Mouse (Mus musculus): ENCODE results near the gene Pemt.
A peak's percentile ranks its signal among the peaks of the same experiment; 100 is the strongest.
"Not testable (repeated sequence)": the region's sequence is repeated elsewhere in the genome, so short reads cannot be mapped to it uniquely, and the experiment has no call there.

The Pemt gene

GRCm38 (mm10) chr11:59948401-59948767, 97.9 kb downstream of the Pemt start:
- no peak for DNase-seq (ENCODE audit: low spot score)

- peak; percentile 89 for DNase-seq (ENCODE audit: low spot score)
Measured at GRCm38 (mm10) chr11:59947752-59948400, 98.4 kb downstream of the Pemt start, which contains the start of gene Med9. Gene Med9, plus strand, starts transcription at chr11:59948206.

- not testable (repeated sequence) for DNase-seq (ENCODE audit: low spot score)
Measured at GRCm38 (mm10) chr11:59944855-59945254, 101.4 kb downstream of the Pemt start.

GRCm38 (mm10) chr11:59941391-59941790, 104.9 kb downstream of the Pemt start:
- DNase-seq (ENCODE audit: low spot score) = no peak

- no peak for DNase-seq (ENCODE audit: low spot score)
Measured at GRCm38 (mm10) chr11:59940645-59941044, 105.6 kb downstream of the Pemt start.

GRCm38 (mm10) chr11:59939821-59940220, 106.5 kb downstream of the Pemt start:
- no peak for DNase-seq (ENCODE audit: low spot score)

GRCm38 (mm10) chr11:59937615-59938014, 108.7 kb downstream of the Pemt start:
- DNase-seq (ENCODE audit: low spot score) = no peak

GRCm38 (mm10) chr11:59937023-59937422, 109.3 kb downstream of the Pemt start:
- DNase-seq (ENCODE audit: low spot score) = no peak

- DNase-seq (ENCODE audit: low spot score) = no peak
Measured at GRCm38 (mm10) chr11:59933943-59934342, 112.3 kb downstream of the Pemt start.

- DNase-seq (ENCODE audit: low spot score) = no peak
Measured at GRCm38 (mm10) chr11:59932560-59933337, 113.5 kb downstream of the Pemt start.

GRCm38 (mm10) chr11:59930031-59930430, 116.3 kb downstream of the Pemt start:
- no peak for DNase-seq (ENCODE audit: low spot score)

GRCm38 (mm10) chr11:59921265-59921664, 125.0 kb downstream of the Pemt start:
- DNase-seq (ENCODE audit: low spot score) = no peak

All from T-cell, adult 2 months (primary cell).